Mouse (Mus musculus): ENCODE results near the gene Bean1.

GRCm38 (mm10) chr8:104127160-104127883, 42.9 kb upstream of the Bean1 start:
- no peak for TF ChIP-seq POLR2A (IDR thresholded peaks at IDR 0.05; ENCODE audit: borderline replicate concordance, insufficient read depth, low read length)
- TF ChIP-seq CTCF (IDR thresholded peaks at IDR 0.05; ENCODE audit: borderline replicate concordance, insufficient read depth, low read depth, low read length): no peak

Measured in cerebellum, adult 2 months (tissue).